Mouse (Mus musculus) testis, adult 2 months (tissue): ENCODE measurements around the gene Urb1.

Experiments used
- CTCF ChIP-seq: fragments of 200-500 bp; IDR thresholded peaks from 2 replicates; pipeline ENCODE4 v1.5.1; 2012; ENCODE audit warnings: low read depth, mild to moderate bottlenecking, inconsistent platforms, low read length, moderate library complexity; ENCODE audit not compliant: control insufficient read depth, insufficient read depth, insufficient replicate concordance
- POLR2A ChIP-seq: fragments of 200-500 bp; IDR thresholded peaks from 2 replicates; pipeline ENCODE4 v1.6.1; 2012; ENCODE audit warnings: low read depth, mild to moderate bottlenecking, inconsistent platforms, low read length, moderate library complexity; ENCODE audit not compliant: control insufficient read depth

GRCm38 (mm10) chr16:90822981-90823380 lies 12.8 kb upstream of the Urb1 start:
- no peak for TF ChIP-seq CTCF
- TF ChIP-seq POLR2A: no peak
